Mouse (Mus musculus): Measurements from ENCODE around the gene Tubb5. TPM values are rescaled to one million over a fixed set of nuclear protein-coding genes. Genes with fewer than 3 reads are reported as not detected.

Gene Tubb5
- polyA plus RNA-seq, 1 experiment from 2014 or later = 1,626 TPM

Small RNA genes within 50 kb of the gene (microRNA-seq; reads per million reads assigned to microRNA genes)
- not detected for gene Gm28033

Other genes starting within 250 kb of the Tubb5 start
- not detected in 2 replicates for gene Sfta2, start 236.8 kb downstream of the Tubb5 start, polyA plus RNA-seq (2014; fragmentation: Nextera tagmentation; extraction: Ambion mirVana)
- not detected in 2 replicates for gene Gm9573, start 211.7 kb downstream of the Tubb5 start, polyA plus RNA-seq (2014; fragmentation: Nextera tagmentation; extraction: Ambion mirVana)
- gene Mucl3, start 194.6 kb downstream of the Tubb5 start, polyA plus RNA-seq (2014; fragmentation: Nextera tagmentation; extraction: Ambion mirVana) = not detected in 2 replicates
- gene Vars2, start 170.7 kb downstream of the Tubb5 start, polyA plus RNA-seq (2014; fragmentation: Nextera tagmentation; extraction: Ambion mirVana) = 10.7 and 11.7 TPM in 2 replicates
- gene Gtf2h4, start 164.6 kb downstream of the Tubb5 start, polyA plus RNA-seq (2014; fragmentation: Nextera tagmentation; extraction: Ambion mirVana) = 20.7 and 21.0 TPM in 2 replicates
- gene Ddr1, start 133.7 kb downstream of the Tubb5 start, polyA plus RNA-seq (2014; fragmentation: Nextera tagmentation; extraction: Ambion mirVana) = 48.6 and 65.6 TPM in 2 replicates
- 4.2 and 6.9 TPM in 2 replicates for gene Ier3, start 16.6 kb downstream of the Tubb5 start, polyA plus RNA-seq (2014; fragmentation: Nextera tagmentation; extraction: Ambion mirVana)
- 100 and 121 TPM in 2 replicates for gene Flot1, start 15.1 kb downstream of the Tubb5 start, polyA plus RNA-seq (2014; fragmentation: Nextera tagmentation; extraction: Ambion mirVana)
- 6.0 and 8.5 TPM in 2 replicates for gene Mdc1, start 3.2 kb upstream of the Tubb5 start, polyA plus RNA-seq (2014; fragmentation: Nextera tagmentation; extraction: Ambion mirVana)
- gene Nrm, start 23.0 kb upstream of the Tubb5 start, polyA plus RNA-seq (2014; fragmentation: Nextera tagmentation; extraction: Ambion mirVana) = 15.7 and 16.9 TPM in 2 replicates
- 18.0 and 27.3 TPM in 2 replicates for gene Ppp1r18, start 27.3 kb upstream of the Tubb5 start, polyA plus RNA-seq (2014; fragmentation: Nextera tagmentation; extraction: Ambion mirVana)
- 22.4 and 37.5 TPM in 2 replicates for gene Dhx16, start 41.5 kb upstream of the Tubb5 start, polyA plus RNA-seq (2014; fragmentation: Nextera tagmentation; extraction: Ambion mirVana)
- 57.9 and 74.2 TPM in 2 replicates for gene 2310061I04Rik, start 59.1 kb upstream of the Tubb5 start, polyA plus RNA-seq (2014; fragmentation: Nextera tagmentation; extraction: Ambion mirVana)
- gene Atat1, start 71.8 kb upstream of the Tubb5 start, polyA plus RNA-seq (2014; fragmentation: Nextera tagmentation; extraction: Ambion mirVana) = 448 and 481 TPM in 2 replicates
- gene Mrps18b, start 78.1 kb upstream of the Tubb5 start, polyA plus RNA-seq (2014; fragmentation: Nextera tagmentation; extraction: Ambion mirVana) = 65.3 and 66.2 TPM in 2 replicates
- gene Ppp1r10, start 78.1 kb upstream of the Tubb5 start, polyA plus RNA-seq (2014; fragmentation: Nextera tagmentation; extraction: Ambion mirVana) = 31.9 and 39.0 TPM in 2 replicates
- 71.1 and 81.1 TPM in 2 replicates for gene Abcf1, start 131.5 kb upstream of the Tubb5 start, polyA plus RNA-seq (2014; fragmentation: Nextera tagmentation; extraction: Ambion mirVana)
- gene Gnl1, start 141.5 kb upstream of the Tubb5 start, polyA plus RNA-seq (2014; fragmentation: Nextera tagmentation; extraction: Ambion mirVana) = 45.9 and 50.3 TPM in 2 replicates
- gene Prr3, start 141.9 kb upstream of the Tubb5 start, polyA plus RNA-seq (2014; fragmentation: Nextera tagmentation; extraction: Ambion mirVana) = 65.3 and 78.2 TPM in 2 replicates
- 11.0 and 12.7 TPM in 2 replicates for gene H2-T24, start 182.3 kb upstream of the Tubb5 start, polyA plus RNA-seq (2014; fragmentation: Nextera tagmentation; extraction: Ambion mirVana)
- gene H2-T23, start 194.5 kb upstream of the Tubb5 start, polyA plus RNA-seq (2014; fragmentation: Nextera tagmentation; extraction: Ambion mirVana) = 2.6 and 3.8 TPM in 2 replicates
- gene H2-T22, start 204.4 kb upstream of the Tubb5 start, polyA plus RNA-seq (2014; fragmentation: Nextera tagmentation; extraction: Ambion mirVana) = 5.9 and 8.9 TPM in 2 replicates
- not detected in 2 replicates for gene Gm6034, start 204.7 kb upstream of the Tubb5 start, polyA plus RNA-seq (2014; fragmentation: Nextera tagmentation; extraction: Ambion mirVana)
- gene Gm11127, start 220.1 kb upstream of the Tubb5 start, polyA plus RNA-seq (2014; fragmentation: Nextera tagmentation; extraction: Ambion mirVana) = not detected in 2 replicates

Data from neural tube, embryonic 14.5 days (tissue).